Mouse (Mus musculus): ENCODE measurements at regions not wholly inside any gene's neighbourhood (a gene's known extent, or its start where the extent isn't known, plus 50 kb on each side); places are given as distances from the start of the nearest gene placed in this dataset.

GRCm38 (mm10) chr17:31783071-31783470 is 72.5 kb downstream of the Sik1 start:
- peaks cover 36% of the 10 kb centered on the region for H3K9me3 ChIP-seq (replicated peaks; ENCODE audit: low read length)
- H3K4me2 ChIP-seq (ENCODE audit: insufficient read depth, low read depth, poor library complexity, severe bottlenecking), result no peak overlapping the region
- no peaks in the 10 kb centered on the region for H3K27me3 ChIP-seq (replicated peaks)
- in situ Hi-C loops (cut with MboI; ENCODE audit: low pct_ligation_motif_present, low pct_unique_long_range_greater_than_20kb, low sequenced_read_pairs), result no loop called here
- H3K36me3 ChIP-seq (replicated peaks in 1 of 2; ENCODE audit: control insufficient read depth in 1 of 2, insufficient read depth in 1 of 2, low read length in 1 of 2), result no peaks in the 10 kb centered on the region
- H3K27ac ChIP-seq (ENCODE audit: insufficient read depth, low read depth), result no peak overlapping the region
- peaks cover 20 to 29% of the 10 kb centered on the region in 2 experiments for H3K4me1 ChIP-seq (ENCODE audit: control insufficient read depth in 1 of 2, insufficient read depth in 2 of 2)
- DNase-seq (ENCODE audit: extremely low read depth), result no peak
- dilution Hi-C loops (cut with MboI; ENCODE audit: extremely low pct_ligation_motif_present, extremely low pct_unique_long_range_greater_than_20kb, low sequenced_read_pairs), result no loop called here
- no peaks in the 10 kb centered on the region for H3K79me2 ChIP-seq (replicated peaks; ENCODE audit: control insufficient read depth, extremely low read depth, insufficient read depth, poor library complexity, severe bottlenecking)
- no peak for TF ChIP-seq USF1 (IDR thresholded peaks at IDR 0.05; ENCODE audit: low read depth, low read length)
- TF ChIP-seq ETS1 (conservative IDR thresholded peaks at IDR 0.05; ENCODE audit: low read depth, low read length), result no peak
- TF ChIP-seq E2F4 (IDR thresholded peaks at IDR 0.05; ENCODE audit: insufficient replicate concordance, low read depth, low read length), result no peak
- TF ChIP-seq SMC3 (IDR thresholded peaks at IDR 0.05; ENCODE audit: low read depth, low read length), result no peak
- TF ChIP-seq ELF1 (IDR thresholded peaks at IDR 0.05; ENCODE audit: low read depth, low read length), result no peak
- TF ChIP-seq RCOR1 (conservative IDR thresholded peaks at IDR 0.05; ENCODE audit: low read depth, low read length), result no peak
- TF ChIP-seq SIN3A (IDR thresholded peaks at IDR 0.05; ENCODE audit: low read length), result no peak
- TF ChIP-seq PAX5 (IDR thresholded peaks at IDR 0.05; ENCODE audit: low read length), result no peak
- no peak for TF ChIP-seq MEF2A (IDR thresholded peaks at IDR 0.05; ENCODE audit: borderline replicate concordance, low read depth, low read length)
- no peak for TF ChIP-seq CHD1 (IDR thresholded peaks at IDR 0.05; ENCODE audit: low read depth, low read length)
- TF ChIP-seq JUN (IDR thresholded peaks at IDR 0.05; ENCODE audit: insufficient read depth, low read depth, low read length), result no peak
- no peak for TF ChIP-seq EP300 (IDR thresholded peaks at IDR 0.05; ENCODE audit: low read length)
- no peak for TF ChIP-seq RAD21 (IDR thresholded peaks at IDR 0.05; ENCODE audit: low read depth, low read length)
- no peak for TF ChIP-seq BHLHE40 (IDR thresholded peaks at IDR 0.05; ENCODE audit: low read depth, low read length)
- no peak for TF ChIP-seq IRF4 (IDR thresholded peaks at IDR 0.05; ENCODE audit: low read depth, low read length)
- no peak for TF ChIP-seq ZKSCAN1 (IDR thresholded peaks at IDR 0.05; ENCODE audit: borderline replicate concordance, low read depth, low read length)
- no peak for TF ChIP-seq USF2 (conservative IDR thresholded peaks at IDR 0.05; ENCODE audit: low read depth, low read length)
- H3K9ac ChIP-seq (ENCODE audit: insufficient read depth, low read depth), result no peak overlapping the region
- H3K4me3 ChIP-seq (replicated peaks in 1 of 3; ENCODE audit: low read depth in 2 of 3, low read length in 2 of 3, poor library complexity in 1 of 3), result no peak overlapping the region

- Histone ChIP-seq H3K79me2 (replicated peaks; ENCODE audit: control insufficient read depth, extremely low read depth, insufficient read depth, poor library complexity, severe bottlenecking) (no peaks in the 10 kb centered on the region), H3K4me2 (ENCODE audit: insufficient read depth, low read depth, poor library complexity, severe bottlenecking) (no peak overlapping the region), H3K27me3 (replicated peaks) (no peaks in the 10 kb centered on the region), H3K36me3 (replicated peaks in 1 of 2; ENCODE audit: control insufficient read depth in 1 of 2, insufficient read depth in 1 of 2, low read length in 1 of 2) (no peaks in the 10 kb centered on the region), H3K27ac (ENCODE audit: insufficient read depth, low read depth) (no peak overlapping the region), H3K4me1 (ENCODE audit: control insufficient read depth in 1 of 2, insufficient read depth in 2 of 2) (peaks cover 39 to 50% of the 10 kb centered on the region in 2 experiments), H3K4me3 (replicated peaks in 1 of 3; ENCODE audit: low read depth in 2 of 3, low read length in 2 of 3, poor library complexity in 1 of 3) (no peak overlapping the region), H3K9ac (ENCODE audit: insufficient read depth, low read depth) (no peak overlapping the region), H3K9me3 (replicated peaks; ENCODE audit: low read length) (peaks cover 30% of the 10 kb centered on the region)
- in situ Hi-C loops (cut with MboI; ENCODE audit: low pct_ligation_motif_present, low pct_unique_long_range_greater_than_20kb, low sequenced_read_pairs) (no loop called here), dilution Hi-C loops (cut with MboI; ENCODE audit: extremely low pct_ligation_motif_present, extremely low pct_unique_long_range_greater_than_20kb, low sequenced_read_pairs) (no loop called here)
- no peak for DNase-seq (ENCODE audit: extremely low read depth)
- TF ChIP-seq ZMIZ1 (IDR thresholded peaks at IDR 0.05; ENCODE audit: low read depth, low read length) (no peak), MAX (IDR thresholded peaks at IDR 0.05; ENCODE audit: low read length) (no peak), RAD21 (IDR thresholded peaks at IDR 0.05; ENCODE audit: low read depth, low read length) (no peak), ETS1 (conservative IDR thresholded peaks at IDR 0.05; ENCODE audit: low read depth, low read length) (no peak), SMC3 (IDR thresholded peaks at IDR 0.05; ENCODE audit: low read depth, low read length) (no peak), CHD2 (IDR thresholded peaks at IDR 0.05; ENCODE audit: low read length) (no peak)
Measured at GRCm38 (mm10) chr17:31788316-31788715, 67.3 kb downstream of the Sik1 start.
